Mouse (Mus musculus): ENCODE results near the gene Atp2a2. TPM values are rescaled to one million over a fixed set of nuclear protein-coding genes. Genes with fewer than 3 reads are reported as not detected.
"Not testable (repeated sequence)": the region's sequence is repeated elsewhere in the genome, so short reads cannot be mapped to it uniquely, and the experiment has no call there.

Gene Atp2a2
- total and polyA plus RNA-seq, 3 experiments = 61.6 to 158 (median 80.9) TPM

- Histone ChIP-seq H3K4me3 (replicated peaks in 1 of 3; ENCODE audit: low read depth in 2 of 3, low read length in 2 of 3, poor library complexity in 1 of 3) (no peak overlapping the region), H3K9me3 (replicated peaks; ENCODE audit: low read length) (no peaks in the 10 kb centered on the region), H3K36me3 (replicated peaks in 1 of 2; ENCODE audit: control insufficient read depth in 1 of 2, insufficient read depth in 1 of 2, low read length in 1 of 2) (peaks cover 87 to 100% of the 10 kb centered on the region in 2 experiments), H3K4me2 (ENCODE audit: insufficient read depth, low read depth, poor library complexity, severe bottlenecking) (no peak overlapping the region), H3K27ac (ENCODE audit: insufficient read depth, low read depth) (no peak overlapping the region), H3K27me3 (replicated peaks) (no peaks in the 10 kb centered on the region), H3K79me2 (replicated peaks; ENCODE audit: control insufficient read depth, extremely low read depth, insufficient read depth, poor library complexity, severe bottlenecking) (no peaks in the 10 kb centered on the region), H3K9ac (ENCODE audit: insufficient read depth, low read depth) (no peak overlapping the region), H3K4me1 (ENCODE audit: control insufficient read depth in 1 of 2, insufficient read depth in 2 of 2) (0 out of 4 replicates have a peak, but pooled peaks cover 0 to 3% of the 10 kb centered on the region in 2 experiments)
- dilution Hi-C loops (cut with MboI; ENCODE audit: extremely low pct_ligation_motif_present, extremely low pct_unique_long_range_greater_than_20kb, low sequenced_read_pairs) (no loop called here), in situ Hi-C loops (cut with MboI; ENCODE audit: low pct_ligation_motif_present, low pct_unique_long_range_greater_than_20kb, low sequenced_read_pairs) (no loop called here)
- DNase-seq (ENCODE audit: extremely low read depth) = no peak
- TF ChIP-seq NRF1 (IDR thresholded peaks at IDR 0.05; ENCODE audit: low read depth, low read length) = no peak
- TF ChIP-seq MXI1 (IDR thresholded peaks at IDR 0.05; ENCODE audit: low read depth, low read length) = no peak
- TF ChIP-seq MAFK (IDR thresholded peaks at IDR 0.05; ENCODE audit: insufficient replicate concordance, low read length) = no peak
- TF ChIP-seq CTCF (conservative IDR thresholded peaks at IDR 0.05 in 1 of 2, IDR thresholded peaks at IDR 0.05 in 1 of 2; ENCODE audit: low read depth in 2 of 2, low read length in 2 of 2) = no peak
These were observed 44.0 kb downstream of the Atp2a2 start for GRCm38 (mm10) chr5:122458066-122458465.

- in situ Hi-C loops (cut with MboI; ENCODE audit: low pct_ligation_motif_present, low pct_unique_long_range_greater_than_20kb, low sequenced_read_pairs); H3K4me3 ChIP-seq (replicated peaks in 1 of 3; ENCODE audit: low read depth in 2 of 3, low read length in 2 of 3, poor library complexity in 1 of 3); dilution Hi-C loops (cut with MboI; ENCODE audit: extremely low pct_ligation_motif_present, extremely low pct_unique_long_range_greater_than_20kb, low sequenced_read_pairs): not testable (repeated sequence)
These were observed 45.0 kb downstream of the Atp2a2 start for GRCm38 (mm10) chr5:122457054-122457453.

GRCm38 (mm10) chr5:122455584-122455983, 46.4 kb downstream of the Atp2a2 start:
- in situ Hi-C loops (cut with MboI; ENCODE audit: low pct_ligation_motif_present, low pct_unique_long_range_greater_than_20kb, low sequenced_read_pairs) = no loop called here
- Histone ChIP-seq H3K27ac (ENCODE audit: insufficient read depth, low read depth) (no peak overlapping the region), H3K27me3 (replicated peaks) (no peaks in the 10 kb centered on the region)

More at GRCm38 (mm10) chr5:122457054-122457453, 45.0 kb downstream of the Atp2a2 start:
- not testable (repeated sequence) for H3K79me2 ChIP-seq (replicated peaks; ENCODE audit: control insufficient read depth, extremely low read depth, insufficient read depth, poor library complexity, severe bottlenecking); H3K9ac ChIP-seq (ENCODE audit: insufficient read depth, low read depth); H3K27me3 ChIP-seq (replicated peaks); H3K27ac ChIP-seq (ENCODE audit: insufficient read depth, low read depth); H3K4me2 ChIP-seq (ENCODE audit: insufficient read depth, low read depth, poor library complexity, severe bottlenecking); H3K9me3 ChIP-seq (replicated peaks; ENCODE audit: low read length); H3K4me1 ChIP-seq (ENCODE audit: control insufficient read depth in 1 of 2, insufficient read depth in 2 of 2); DNase-seq (ENCODE audit: extremely low read depth)
- H3K36me3 ChIP-seq (replicated peaks in 1 of 2; ENCODE audit: control insufficient read depth in 1 of 2, insufficient read depth in 1 of 2, low read length in 1 of 2) = peaks cover 89 to 100% of the 10 kb centered on the region in 2 experiments

More at GRCm38 (mm10) chr5:122455584-122455983, 46.4 kb downstream of the Atp2a2 start:
- Histone ChIP-seq H3K4me3 (replicated peaks in 1 of 3; ENCODE audit: low read depth in 2 of 3, low read length in 2 of 3, poor library complexity in 1 of 3) (no peak overlapping the region), H3K4me2 (ENCODE audit: insufficient read depth, low read depth, poor library complexity, severe bottlenecking) (no peak overlapping the region), H3K36me3 (replicated peaks in 1 of 2; ENCODE audit: control insufficient read depth in 1 of 2, insufficient read depth in 1 of 2, low read length in 1 of 2) (peaks cover 78 to 99% of the 10 kb centered on the region in 2 experiments), H3K9me3 (replicated peaks; ENCODE audit: low read length) (no peaks in the 10 kb centered on the region), H3K79me2 (replicated peaks; ENCODE audit: control insufficient read depth, extremely low read depth, insufficient read depth, poor library complexity, severe bottlenecking) (no peaks in the 10 kb centered on the region), H3K9ac (ENCODE audit: insufficient read depth, low read depth) (no peak overlapping the region), H3K4me1 (ENCODE audit: control insufficient read depth in 1 of 2, insufficient read depth in 2 of 2) (0 out of 4 replicates have a peak, but pooled peaks cover 0 to 3% of the 10 kb centered on the region in 2 experiments)
- DNase-seq (ENCODE audit: extremely low read depth) = no peak
- dilution Hi-C loops (cut with MboI; ENCODE audit: extremely low pct_ligation_motif_present, extremely low pct_unique_long_range_greater_than_20kb, low sequenced_read_pairs) = no loop called here
- TF ChIP-seq TBP (conservative IDR thresholded peaks at IDR 0.05; ENCODE audit: low read depth, low read length) (no peak), BHLHE40 (IDR thresholded peaks at IDR 0.05; ENCODE audit: low read depth, low read length) (no peak), KAT2A (IDR thresholded peaks at IDR 0.05; ENCODE audit: insufficient replicate concordance, low read length) (no peak), CHD2 (IDR thresholded peaks at IDR 0.05; ENCODE audit: low read length) (no peak), MXI1 (IDR thresholded peaks at IDR 0.05; ENCODE audit: low read depth, low read length) (no peak), MEF2A (IDR thresholded peaks at IDR 0.05; ENCODE audit: borderline replicate concordance, low read depth, low read length) (no peak), MYC (IDR thresholded peaks at IDR 0.05; ENCODE audit: low read depth, low read length) (no peak), POLR2A (IDR thresholded peaks at IDR 0.05; ENCODE audit: low read depth, low read length) (0 out of 2 replicates have a peak, but pooled peaks have one; percentile 9), ZC3H11A (IDR thresholded peaks at IDR 0.05; ENCODE audit: low read depth, low read length) (no peak)

All from CH12.LX (cell line).